Mouse (Mus musculus): ENCODE results near the gene Gm20517.
"Not testable (repeated sequence)": the region's sequence is repeated elsewhere in the genome, so short reads cannot be mapped to it uniquely, and the experiment has no call there.

Gm20517 gene

DNA sequence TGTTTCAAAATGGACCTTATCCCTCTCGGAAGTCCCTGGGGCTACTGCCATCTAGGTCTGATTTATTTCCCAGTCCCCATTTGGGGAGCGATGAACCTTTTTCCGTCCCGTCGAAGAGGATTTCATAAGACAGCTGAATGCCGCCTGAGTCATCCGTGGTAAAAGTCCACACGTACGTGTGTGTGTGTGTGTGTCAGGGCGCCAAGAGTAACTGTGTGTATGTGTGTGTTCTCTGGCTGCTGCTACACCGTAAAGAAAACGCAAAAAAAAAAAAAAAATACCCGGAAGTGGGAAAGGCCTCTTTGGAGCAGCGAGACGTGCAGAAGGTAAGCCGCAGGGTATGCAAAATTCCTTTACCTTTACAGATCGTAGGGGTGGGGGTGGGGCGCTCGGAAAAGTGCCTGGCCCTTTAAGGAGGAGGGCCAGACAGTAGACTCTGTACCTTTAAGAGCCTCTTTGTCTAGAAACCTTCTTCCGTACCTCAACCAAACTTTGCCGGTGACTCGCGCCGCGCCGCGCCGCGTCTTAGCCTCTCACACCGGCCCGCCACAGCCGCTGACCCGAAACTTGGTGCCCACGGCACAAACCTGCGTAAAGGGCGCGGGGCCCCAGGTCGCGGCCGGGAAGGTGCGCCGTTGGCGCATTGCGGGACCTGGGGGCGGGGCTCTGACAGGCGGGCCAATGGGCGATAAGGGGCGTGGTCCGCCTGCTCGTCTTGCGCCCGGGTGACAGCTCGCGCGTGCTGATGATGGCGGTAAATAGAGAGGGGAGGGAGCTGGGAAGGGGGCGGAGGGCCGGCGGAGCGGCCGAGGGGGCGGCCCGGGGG, 17.7 kb downstream of the Gm20517 start:
- DNase-seq (ENCODE audit: low spot score in 2 of 2): peak; percentile 90 to 91

DNA sequence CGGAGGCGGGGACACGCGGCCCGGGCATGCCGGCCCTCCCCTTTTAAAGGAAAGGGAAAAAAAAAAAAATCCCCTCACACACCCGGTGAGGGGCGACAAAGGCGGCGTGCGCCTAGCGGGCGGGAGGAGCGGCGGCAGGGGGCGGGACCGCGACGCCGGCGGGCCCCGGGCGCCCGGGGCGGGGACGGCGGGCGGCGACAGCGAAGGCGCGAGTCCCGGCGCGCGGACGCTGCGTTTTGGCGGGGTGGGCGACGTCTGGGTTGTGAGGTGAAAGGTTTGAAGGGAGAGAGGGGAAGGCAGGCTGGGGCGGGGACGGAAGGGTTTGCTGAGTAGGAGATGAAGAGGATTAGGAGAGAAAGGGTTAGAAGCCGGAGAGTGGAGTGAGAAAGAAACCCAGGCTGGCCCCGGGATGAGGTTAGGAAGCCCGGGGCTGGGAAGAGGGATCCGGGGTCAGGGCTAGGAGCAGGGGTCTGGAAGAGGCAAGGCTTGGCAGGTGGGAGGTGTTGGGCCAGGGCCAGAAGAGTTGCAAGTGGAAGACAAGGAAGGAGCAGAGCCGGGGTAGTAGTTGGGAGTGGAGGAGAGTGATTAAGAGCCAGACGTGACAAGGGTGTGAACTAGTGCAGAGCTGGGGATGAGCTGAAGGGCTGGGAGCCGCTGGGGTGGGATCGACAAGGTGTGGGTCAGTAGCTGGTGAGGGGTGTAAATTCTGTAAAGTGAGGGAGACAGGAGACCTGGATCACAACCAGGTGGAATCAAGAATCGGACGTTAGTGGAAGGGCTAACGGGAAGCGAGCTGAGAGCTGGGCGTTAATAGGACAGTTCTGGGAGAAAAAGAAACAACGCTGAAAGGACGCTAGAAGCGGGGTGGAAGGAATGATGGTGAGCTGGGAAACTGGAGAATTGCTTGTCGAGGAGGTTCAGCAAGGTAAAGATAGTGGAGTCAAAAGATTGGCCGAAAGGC, 18.6 kb downstream of the Gm20517 start:
- no peak for DNase-seq (ENCODE audit: low spot score in 2 of 2)

DNA sequence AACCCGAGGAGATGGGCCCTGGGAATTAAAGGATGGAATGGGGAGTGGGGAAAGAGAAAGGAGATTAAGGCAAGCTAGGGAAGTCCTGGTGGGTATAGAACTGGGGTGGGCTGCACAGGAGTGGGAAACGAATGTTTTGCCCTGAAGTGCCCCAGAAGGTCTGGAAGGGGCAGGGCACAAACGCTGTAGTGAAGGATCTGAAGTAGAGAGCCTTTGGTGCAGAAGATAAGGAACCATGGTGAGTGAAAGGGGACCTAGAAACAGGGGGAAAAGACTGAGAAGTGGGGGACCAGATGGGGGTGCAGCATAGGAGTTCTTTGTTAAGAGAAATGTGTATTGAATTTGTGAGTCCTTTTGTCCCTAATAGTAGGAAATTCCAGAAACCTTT, 19.3 kb downstream of the Gm20517 start, which contains the start of gene Usp49:
Usp49 (plus strand) TSS at position 13 of the 388 bp plus-strand sequence.
- no peak for DNase-seq (ENCODE audit: low spot score in 2 of 2)

DNA sequence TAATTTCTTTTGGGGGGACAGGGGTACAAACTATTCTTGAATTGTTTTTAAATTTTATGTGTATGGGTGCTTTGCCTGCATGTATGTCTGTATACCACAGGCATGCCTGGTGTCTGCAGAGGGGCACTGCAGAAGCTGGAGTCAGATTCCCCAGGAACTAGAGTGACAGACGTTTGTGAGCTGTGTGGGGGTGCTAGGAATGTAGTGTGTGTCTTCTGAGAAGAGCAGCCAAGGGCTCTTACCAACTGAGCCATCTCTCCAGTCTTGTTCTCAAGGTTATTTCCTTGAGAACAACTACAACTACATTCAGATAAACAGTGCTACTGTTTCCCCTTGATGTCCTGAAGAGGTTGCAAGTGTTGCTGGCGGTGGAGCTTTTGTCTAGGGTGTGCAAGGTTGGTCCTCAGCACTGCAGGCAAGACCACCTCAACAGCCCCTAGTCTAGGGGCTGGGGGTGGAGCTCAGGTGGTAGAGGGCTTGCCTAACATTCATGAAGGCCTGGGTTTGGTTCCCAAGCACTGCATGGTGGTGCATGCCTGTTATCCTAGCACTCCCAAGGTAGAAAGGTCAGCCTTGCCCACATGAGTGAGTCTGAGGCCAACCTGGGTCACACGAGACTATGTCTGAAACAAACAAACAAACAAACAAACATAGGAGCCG, 20.9 kb downstream of the Gm20517 start:
- no peak for DNase-seq (ENCODE audit: low spot score in 2 of 2)

DNA sequence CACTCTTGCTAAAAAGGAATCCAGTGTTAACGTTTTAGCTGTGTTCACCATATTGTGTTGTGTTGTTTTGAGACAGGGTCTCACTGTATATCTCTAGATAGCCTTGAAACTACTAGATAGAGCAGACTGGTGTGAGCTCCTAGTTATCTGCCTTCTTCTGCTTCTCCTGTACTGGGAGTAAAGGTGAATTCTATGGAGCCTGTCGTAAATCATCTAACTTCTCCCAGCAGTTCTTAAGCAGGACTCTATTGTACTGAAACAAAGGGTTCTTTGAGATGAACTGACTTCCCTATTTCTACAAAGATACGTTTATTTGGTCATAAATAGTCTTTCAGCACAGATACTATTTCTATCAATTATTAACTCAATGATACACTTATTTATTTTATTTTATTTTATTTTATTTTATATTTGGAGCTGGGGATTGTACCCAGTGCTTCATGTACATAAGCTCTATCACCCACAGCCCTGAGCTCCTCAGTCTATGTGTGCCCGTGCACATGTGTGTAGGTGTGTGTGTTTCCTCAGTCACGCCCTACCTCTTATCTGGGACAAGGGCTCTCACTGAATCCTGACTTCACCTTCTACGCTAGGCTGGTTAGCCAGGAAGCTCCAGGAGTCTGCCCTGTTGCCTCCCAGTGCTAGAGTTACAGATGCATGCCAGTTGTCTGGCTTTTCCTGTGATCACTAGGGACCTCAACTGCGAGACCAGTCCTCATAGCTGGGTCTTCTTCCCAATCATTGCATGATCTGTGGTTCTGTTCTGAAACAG, 22.8 kb downstream of the Gm20517 start:
- DNase-seq (ENCODE audit: low spot score in 2 of 2): no peak

DNA sequence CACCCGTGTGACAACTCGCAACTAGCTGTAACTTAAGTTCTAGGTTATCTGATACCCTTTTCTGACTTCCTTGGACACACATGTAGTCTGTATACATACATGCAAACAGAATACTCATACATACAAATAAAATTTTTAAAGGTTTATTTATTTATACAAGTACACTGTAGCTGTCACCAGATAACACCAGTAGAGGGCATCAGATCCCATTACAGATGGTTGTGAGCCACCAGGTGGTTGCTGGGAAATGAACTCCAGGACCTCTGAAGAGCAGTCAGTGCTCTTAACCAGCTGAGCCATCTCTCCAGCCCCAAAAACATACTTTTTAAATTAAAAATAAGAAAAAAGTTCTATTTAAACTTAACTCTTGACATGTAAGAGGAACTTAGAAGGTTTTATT, 31.6 kb downstream of the Gm20517 start:
- no peak for DNase-seq (ENCODE audit: low spot score in 2 of 2)

DNA sequence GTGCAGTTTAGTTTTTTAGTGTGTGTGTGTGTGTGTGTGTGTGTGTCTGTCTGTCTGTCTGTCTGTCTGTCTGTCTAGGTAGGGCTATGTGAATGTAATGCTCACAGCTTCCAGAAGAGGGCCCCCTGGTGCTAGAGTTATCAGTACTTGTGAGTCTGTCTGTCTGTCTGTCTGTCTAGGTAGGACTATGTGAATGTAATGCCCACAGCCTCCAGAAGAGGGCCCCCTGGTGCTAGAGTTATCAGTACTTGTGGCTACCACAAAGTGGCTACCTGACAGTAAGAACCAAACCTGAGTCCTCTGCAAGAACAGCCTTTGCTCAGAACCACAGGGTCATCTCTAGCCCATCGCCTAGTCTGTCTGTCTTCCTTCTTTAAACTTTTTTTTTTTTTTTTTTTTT, 35.3 kb downstream of the Gm20517 start:
- DNase-seq (ENCODE audit: low spot score in 2 of 2): peak in 1 of 2 experiments; percentile 13

DNA sequence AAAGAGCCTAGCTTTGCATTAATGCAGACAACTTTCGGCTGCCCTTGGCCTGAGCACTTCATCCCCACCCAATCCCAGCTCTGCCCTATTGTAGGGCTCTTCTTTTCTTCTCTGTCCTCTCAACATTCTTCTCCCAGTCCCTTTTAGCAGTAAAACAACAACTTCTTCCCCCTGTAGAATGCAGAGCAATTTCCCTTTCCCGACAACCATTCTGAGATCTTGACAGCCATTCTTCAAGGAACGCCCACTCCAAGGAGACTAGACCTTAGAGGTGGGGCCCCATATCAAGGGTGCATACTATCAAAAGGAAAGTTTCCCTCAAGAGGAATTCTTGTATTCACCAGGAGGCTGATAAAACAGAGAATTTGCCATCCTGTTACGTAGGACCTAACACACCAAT, 37.6 kb downstream of the Gm20517 start:
- no peak for DNase-seq (ENCODE audit: low spot score in 2 of 2)

DNA sequence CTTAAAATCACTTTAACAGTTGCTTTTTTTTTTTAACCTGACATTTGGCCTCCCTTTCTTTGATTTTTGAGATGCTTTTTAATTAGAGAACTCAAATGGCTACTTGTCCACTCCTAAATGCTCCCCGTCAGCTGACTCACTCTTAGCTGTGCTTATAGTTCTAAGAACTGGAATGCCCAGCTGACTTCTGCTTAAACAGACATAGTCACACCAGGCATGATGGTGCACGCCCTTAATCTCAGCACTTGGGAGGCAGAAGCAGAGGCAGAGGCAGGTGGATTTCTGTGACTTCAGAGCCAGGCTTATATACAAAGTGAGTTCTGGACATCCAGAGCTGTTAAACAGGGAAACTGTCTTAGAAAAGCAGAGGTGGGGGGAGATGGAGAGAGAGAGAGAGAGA, 40.6 kb downstream of the Gm20517 start:
- DNase-seq (ENCODE audit: low spot score in 2 of 2): no peak

DNA sequence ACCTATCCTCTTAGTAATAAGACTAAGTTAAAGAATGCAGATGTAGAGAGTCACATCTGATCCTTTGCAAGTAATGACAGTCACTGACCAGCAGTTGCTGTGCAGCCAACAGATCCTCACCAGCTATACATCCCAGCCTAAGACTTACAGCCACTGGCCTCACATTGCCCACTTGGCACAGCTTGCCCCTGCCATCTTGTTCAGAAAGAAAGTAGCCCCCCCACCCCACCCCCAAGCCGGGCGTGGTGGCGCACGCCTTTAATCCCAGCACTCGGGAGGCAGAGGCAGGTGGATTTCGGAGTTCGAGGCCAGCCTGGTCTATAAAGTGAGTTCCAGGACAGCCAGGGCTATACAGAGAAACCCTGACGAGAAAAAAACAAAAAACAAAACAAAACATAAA, 43.0 kb downstream of the Gm20517 start:
- DNase-seq (ENCODE audit: low spot score in 2 of 2): not testable (repeated sequence)

DNA sequence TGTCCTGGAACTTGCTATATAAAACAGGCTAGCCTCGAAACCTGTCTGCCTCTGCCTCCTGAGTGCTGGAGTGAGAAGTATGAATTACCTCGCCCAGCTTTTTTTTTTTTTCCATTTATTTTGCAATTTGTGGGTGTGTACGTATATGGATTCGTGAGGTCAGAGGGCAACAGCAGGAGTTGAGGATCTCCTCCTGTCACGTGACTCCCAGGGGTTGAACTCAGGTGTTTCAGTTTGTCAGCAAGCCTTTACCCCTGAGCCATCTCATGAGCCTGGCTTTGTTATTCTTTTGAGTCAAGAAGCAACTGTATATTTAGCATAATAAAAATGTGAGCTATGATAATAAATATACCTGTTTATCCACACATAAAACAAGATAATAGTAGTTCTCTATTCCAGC, 44.3 kb downstream of the Gm20517 start:
- DNase-seq (ENCODE audit: low spot score in 2 of 2): no peak

DNA sequence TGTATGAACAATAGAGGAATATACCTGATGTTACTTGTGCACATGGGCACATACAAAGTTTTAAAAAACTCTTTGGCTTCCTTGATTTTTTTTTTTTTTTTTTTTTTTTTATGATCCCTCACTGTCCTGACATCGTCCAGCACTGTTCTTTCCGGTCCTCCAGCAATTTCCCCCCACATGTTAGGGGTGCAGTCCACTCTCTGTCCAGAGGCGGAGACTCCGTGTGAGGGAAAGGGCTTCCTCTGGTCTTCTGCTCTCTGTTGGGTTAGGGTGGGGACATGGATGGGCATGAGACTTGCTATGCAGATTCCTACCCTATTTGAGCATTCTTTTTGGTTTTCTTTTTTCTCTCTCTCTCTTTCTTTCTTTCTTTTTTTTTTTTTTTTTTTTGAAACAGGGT, 46.5 kb downstream of the Gm20517 start:
- no peak for DNase-seq (ENCODE audit: low spot score in 2 of 2)

DNA sequence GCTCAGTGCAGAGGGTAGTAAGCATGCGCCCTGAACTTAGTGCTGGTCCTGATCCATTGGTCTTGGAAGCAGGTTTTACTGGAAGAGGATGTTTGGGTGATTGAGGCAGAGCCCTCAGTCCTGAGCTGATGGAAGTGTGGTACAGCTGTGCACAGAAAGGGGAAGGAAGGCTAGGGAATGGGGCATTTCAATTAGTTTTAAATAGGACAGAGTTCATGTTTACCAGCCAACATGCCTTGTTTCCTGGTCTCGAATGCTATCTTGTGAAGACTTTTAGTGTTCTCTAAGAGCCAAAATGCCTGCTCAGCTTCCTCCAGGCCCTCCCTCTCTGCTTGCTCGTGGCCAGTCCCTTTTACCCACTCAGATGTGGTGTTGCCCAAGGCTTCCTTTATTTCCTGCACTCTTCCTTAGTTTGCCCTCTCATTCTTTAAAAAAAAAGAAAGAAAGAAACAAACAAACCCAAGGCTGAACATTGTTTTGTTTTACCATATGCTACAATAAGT, 47.4 kb downstream of the Gm20517 start:
- DNase-seq (ENCODE audit: low spot score in 2 of 2): no peak

DNA sequence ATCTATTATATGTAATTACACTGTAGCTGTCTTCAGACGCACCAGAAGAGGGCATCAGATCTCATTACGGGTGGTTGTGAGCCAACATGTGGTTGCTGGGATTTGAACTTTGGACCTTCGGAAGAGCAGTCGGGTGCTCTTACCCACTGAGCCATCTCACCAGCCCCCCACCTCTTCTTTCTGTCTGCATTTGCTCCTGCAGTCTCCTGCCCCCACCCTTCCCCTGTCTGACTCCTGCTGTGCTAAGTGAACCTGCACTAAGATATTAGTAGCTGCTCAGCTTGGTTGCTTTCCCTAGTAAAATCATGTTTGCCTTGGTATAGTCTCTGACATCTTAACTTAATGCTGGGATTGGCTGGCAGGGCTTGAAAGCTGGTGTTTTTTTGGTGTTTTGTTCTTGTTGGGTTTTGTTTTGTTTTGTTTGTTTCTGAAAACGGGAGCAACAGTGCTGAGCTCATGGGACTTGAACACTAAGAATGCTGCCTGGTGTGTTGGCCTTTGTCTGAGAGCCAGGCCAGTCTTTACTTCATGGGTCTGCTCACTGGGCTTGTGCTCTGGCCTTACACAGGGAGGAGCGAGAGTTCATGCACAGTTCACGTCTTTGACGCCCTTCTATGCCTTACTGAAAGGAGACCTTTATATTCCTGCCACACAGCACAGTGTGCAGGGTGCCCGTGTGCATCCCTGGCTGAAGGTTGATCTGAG, 51.8 kb downstream of the Gm20517 start:
- DNase-seq (ENCODE audit: low spot score in 2 of 2): no peak

DNA sequence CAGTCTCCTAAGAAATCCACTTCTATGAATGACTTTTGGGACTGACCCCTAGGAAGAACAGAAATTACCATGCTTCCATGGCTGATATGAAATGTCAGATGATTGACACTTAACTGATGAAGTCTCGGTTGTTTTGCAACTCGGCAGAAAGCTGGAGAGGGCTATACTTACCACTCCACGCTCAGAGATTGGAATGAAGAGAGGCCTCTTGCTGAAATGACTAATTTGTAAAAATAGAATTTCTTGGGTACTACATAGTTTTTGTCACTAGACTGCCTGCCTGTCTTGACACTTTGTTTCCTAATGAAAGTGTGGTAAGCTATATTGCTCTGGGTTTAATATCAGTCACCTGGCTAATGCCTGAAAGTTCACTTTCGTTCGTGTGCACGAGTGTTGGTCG, 53.1 kb downstream of the Gm20517 start:
- DNase-seq (ENCODE audit: low spot score in 2 of 2): no peak

DNA sequence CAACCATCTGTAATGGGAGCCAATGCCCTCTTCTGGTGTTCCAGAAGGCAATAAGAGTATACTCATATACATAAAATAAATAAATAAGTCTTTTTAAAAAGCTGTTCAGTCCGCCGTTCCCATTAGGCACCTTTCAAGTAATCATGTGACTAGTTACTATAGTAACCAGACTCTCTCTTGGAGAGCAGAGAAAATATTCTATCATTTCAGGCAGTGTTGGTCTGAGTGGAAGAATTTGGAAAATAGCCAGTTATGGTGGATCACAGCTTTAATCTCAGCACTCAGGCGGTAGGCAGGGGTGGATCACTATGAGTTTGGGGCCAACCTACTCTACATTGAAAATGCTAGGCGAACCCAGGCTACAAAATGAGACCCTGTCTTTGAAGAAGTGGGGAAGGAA, 57.8 kb downstream of the Gm20517 start:
- DNase-seq (ENCODE audit: low spot score in 2 of 2): no peak

DNA sequence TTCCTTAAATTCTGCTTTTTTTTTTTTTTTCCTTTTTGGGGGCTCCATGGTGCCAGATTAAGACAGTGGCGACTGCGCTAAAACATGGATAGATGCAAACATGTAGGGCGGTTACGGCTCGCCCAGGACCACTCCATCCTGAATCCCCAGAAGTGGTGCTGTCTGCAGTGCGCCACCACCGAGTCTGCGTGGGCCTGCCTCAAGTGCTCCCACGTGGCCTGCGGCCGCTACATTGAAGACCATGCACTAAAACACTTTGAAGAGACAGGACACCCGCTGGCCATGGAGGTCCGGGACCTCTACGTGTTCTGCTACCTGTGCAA, 60.6 kb downstream of the Gm20517 start:
- DNase-seq (ENCODE audit: low spot score in 2 of 2): peak in 1 of 2 experiments; percentile 52

DNA sequence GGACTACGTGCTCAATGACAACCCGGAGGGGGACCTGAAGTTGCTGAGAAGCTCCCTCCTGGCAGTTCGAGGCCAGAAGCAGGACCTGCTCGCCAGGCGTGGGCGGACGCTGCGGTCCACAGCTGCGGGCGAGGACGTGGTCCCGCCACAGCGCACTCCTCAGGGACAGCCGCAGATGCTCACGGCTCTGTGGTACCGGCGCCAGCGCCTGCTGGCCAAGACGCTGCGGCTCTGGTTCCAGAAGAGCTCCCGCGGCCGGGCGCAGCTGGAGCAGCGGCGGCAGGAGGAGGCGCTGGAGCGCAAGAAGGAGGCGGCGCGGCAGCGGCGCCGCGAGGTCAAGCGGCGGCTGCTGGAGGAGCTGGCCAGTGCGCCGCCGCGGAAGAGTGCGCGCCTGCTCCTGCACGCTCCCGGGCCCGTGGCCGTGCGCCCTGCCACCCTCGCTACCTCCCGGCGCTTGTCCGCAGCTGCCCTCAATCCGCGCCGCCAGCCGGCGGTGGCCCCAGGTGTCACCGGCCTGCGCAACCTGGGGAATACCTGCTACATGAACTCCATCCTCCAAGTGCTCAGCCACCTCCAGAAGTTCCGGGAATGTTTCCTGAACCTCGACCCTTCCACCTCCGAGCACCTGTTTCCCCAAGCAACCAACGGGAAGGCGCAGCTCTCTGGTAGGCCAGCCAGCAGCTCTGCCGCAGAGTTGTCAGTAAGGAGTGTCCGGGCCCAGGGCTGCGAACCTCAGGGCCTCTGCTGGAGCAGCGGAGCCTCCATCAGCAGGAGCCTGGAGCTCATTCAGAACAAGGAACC, 61.1 kb downstream of the Gm20517 start:
- no peak for DNase-seq (ENCODE audit: low spot score in 2 of 2)

DNA sequence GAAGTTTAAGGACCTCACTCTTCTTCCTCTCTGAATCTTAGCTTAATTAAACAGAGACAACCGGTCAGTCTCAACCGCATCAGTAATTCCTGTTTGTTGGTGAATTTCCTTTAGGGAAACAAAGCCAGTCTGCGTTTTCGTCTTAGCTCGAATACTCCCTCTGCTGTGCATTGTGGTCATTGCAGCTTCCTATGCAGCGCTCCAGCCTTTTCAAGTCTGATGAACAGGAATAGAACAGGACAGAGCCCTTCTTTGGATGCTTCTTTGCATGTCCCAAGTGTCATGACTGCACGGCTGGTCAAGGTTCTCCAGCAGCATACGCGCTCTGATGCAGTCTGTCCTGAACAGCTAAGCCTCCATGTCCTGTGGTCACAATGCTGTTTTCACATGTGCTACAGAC, 65.2 kb downstream of the Gm20517 start:
- peak in 1 of 2 experiments; percentile 53 for DNase-seq (ENCODE audit: low spot score in 2 of 2)

DNA sequence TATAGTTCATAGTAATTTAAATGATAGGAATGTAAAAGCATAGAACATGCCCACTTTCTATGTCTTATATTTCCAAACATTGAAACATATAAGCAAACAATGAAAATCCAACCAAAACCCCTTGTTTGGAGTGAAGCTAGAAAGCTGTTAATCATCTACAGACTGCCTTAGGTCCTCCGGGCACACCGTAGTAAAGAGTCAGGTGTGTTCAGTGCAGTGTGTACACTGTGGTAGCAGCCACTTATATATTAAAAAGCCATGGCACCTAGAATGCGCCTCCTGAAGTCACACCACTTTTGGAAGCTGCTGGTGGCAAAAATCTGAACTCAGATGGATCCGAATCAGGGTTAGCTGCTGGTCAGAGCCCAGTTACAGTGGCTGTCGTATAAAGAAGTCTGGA, 66.8 kb downstream of the Gm20517 start:
- DNase-seq (ENCODE audit: low spot score in 2 of 2): no peak
